Mouse (Mus musculus) cerebellum, adult 2 months (tissue): ENCODE measurements at regions not wholly inside any gene's neighbourhood (a gene's known extent, or its start where the extent isn't known, plus 50 kb on each side); places are given as distances from the start of the nearest gene placed in this dataset.

Experiments used
- CTCF ChIP-seq: fragments of 200-500 bp; IDR thresholded peaks from 2 replicates; pipeline ENCODE4 v1.5.1; 2011; ENCODE audit warnings: low read depth, mild to moderate bottlenecking, control low read depth, low read length, moderate library complexity, borderline replicate concordance; ENCODE audit not compliant: insufficient read depth
- POLR2A ChIP-seq: fragments of 200-500 bp; IDR thresholded peaks from 2 replicates; pipeline ENCODE4 v1.6.1; 2011; ENCODE audit warnings: low read length, control low read depth, borderline replicate concordance; ENCODE audit not compliant: insufficient read depth

DNA sequence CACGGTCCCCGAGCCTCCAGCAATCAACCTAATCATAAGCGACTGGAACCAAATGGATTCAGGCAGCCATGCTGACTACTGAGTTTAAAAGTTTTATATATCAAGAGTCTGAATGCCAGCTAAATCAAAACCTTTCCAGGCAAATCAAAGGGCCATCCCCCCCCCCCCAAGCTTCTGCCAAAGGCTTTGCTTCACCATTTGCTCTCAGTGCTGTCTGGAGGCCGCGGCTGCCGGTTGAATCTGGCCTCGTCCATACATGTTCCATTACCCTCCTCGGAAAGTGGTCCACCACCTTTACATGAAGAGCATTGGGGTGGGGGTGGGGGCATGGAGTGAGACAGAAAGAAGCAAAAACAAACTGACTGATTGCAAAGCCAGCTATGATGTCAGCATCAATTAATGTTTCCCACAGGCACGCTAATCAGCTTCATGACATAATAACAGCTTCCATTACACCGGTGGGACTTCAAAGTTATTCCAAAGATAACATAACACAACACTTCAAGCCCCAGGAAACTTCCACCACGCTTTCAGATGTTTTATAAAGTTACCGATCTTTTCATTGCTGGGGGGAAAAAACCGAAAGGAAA lies 116.6 kb upstream of the Irx5 start:
- TF ChIP-seq CTCF (no peak), POLR2A (no peak)
